ENCODE assay signal across 9 mouse cellular contexts in genomic region chr11:117627060-117627562, GRCm38 (mm10). TPM values are rescaled to one million over a fixed set of nuclear protein-coding genes. Genes with fewer than 3 reads are reported as not detected.
DNase-seq lines count a peak whose midpoint lies in the region; ATAC-seq lines count a peak whose summit lies in the region.
"Had no signal": no experiment of that assay in that cellular context is flagged by ENCODE, and none has a peak within 500 bp of the region (broad histone marks: within the 10 kb centered on the region; RNA-seq: fewer than 3 reads in every experiment).

No protein-coding gene starts in this region.

- no peaks in the 10 kb centered on the region for H3K36me3 ChIP-seq in forebrain, embryonic 10.5 days (replicated peaks)
- no peaks in the 10 kb centered on the region for H3K36me3 ChIP-seq in forebrain, embryonic 11.5 days (ENCODE audit: control insufficient read depth, insufficient read depth, low read length)
- no peaks in the 10 kb centered on the region for H3K36me3 ChIP-seq in hindbrain, embryonic 10.5 days

- H3K27ac ChIP-seq in forebrain, embryonic 10.5 days: peak overlapping the region; percentile 77; the same call in 1 of the 2 replicates
- H3K27ac ChIP-seq in forebrain, embryonic 11.5 days (ENCODE audit: low read depth, low read length): no peak overlapping the region
- peak overlapping the region; percentile 75; the same call in 1 of the 2 replicates for H3K27ac ChIP-seq in hindbrain, embryonic 10.5 days
- H3K27ac ChIP-seq: liver, embryonic 14.5 days had no signal

- no peaks in the 10 kb centered on the region for H3K9me3 ChIP-seq in forebrain, embryonic 10.5 days
- H3K9me3 ChIP-seq in forebrain, embryonic 11.5 days (ENCODE audit: control insufficient read depth, low read length): no peaks in the 10 kb centered on the region
- no peaks in the 10 kb centered on the region for H3K9me3 ChIP-seq in hindbrain, embryonic 10.5 days

- H3K4me3 ChIP-seq in forebrain, embryonic 10.5 days: no peak overlapping the region
- H3K4me3 ChIP-seq in forebrain, embryonic 11.5 days (ENCODE audit: low read depth, low read length): no peak overlapping the region
- no peak overlapping the region for H3K4me3 ChIP-seq in hindbrain, embryonic 10.5 days

- no peak for DNase-seq in forebrain, embryonic 10.5 days (ENCODE audit: extremely low spot score, low spot score)
- no peak for DNase-seq in forebrain, embryonic 11.5 days (ENCODE audit: low spot score)
- DNase-seq in hindbrain, embryonic 10.5 days (ENCODE audit: low spot score): no peak
- DNase-seq in retina, postnatal 1 day: peak; percentile 70
- no peak for DNase-seq in kidney, postnatal 36 days
- DNase-seq in urinary bladder, postnatal 36 days (ENCODE audit: low spot score in 2 of 2): no peak
- no peak for DNase-seq in lung, postnatal 10 days

- no peak for ATAC-seq in forebrain, embryonic 11.5 days (replicated peaks; ENCODE audit: low FRiP score)
- ATAC-seq in activated CD4-positive, CD25-positive, alpha-beta regulatory T cell, adult 4 months: peak; percentile 63

- WGBS in forebrain, embryonic 10.5 days: 15% methylated on average over 5 of the region's 5 CpGs
- WGBS in forebrain, embryonic 11.5 days: 11% methylated on average over 5 of the region's 5 CpGs
- WGBS in hindbrain, embryonic 10.5 days: 10% methylated on average over 5 of the region's 5 CpGs

- no peak overlapping the region for H3K9ac ChIP-seq in forebrain, embryonic 11.5 days (ENCODE audit: low read length)
- H3K9ac ChIP-seq: liver, embryonic 14.5 days had no signal

- H3K27me3 ChIP-seq in forebrain, embryonic 10.5 days (ENCODE audit: poor library complexity, severe bottlenecking): peaks cover 42% of the 10 kb centered on the region
- H3K27me3 ChIP-seq in forebrain, embryonic 11.5 days (ENCODE audit: control insufficient read depth, insufficient read depth, low read length): no peaks in the 10 kb centered on the region
- peaks cover 47% of the 10 kb centered on the region for H3K27me3 ChIP-seq in hindbrain, embryonic 10.5 days (ENCODE audit: insufficient read depth, poor library complexity, severe bottlenecking)

- H3K4me2 ChIP-seq in forebrain, embryonic 11.5 days (ENCODE audit: low read depth, low read length, severe bottlenecking): no peak overlapping the region

- H3K4me1 ChIP-seq in forebrain, embryonic 10.5 days: peaks cover 30% of the 10 kb centered on the region
- peaks cover 17% of the 10 kb centered on the region for H3K4me1 ChIP-seq in forebrain, embryonic 11.5 days (replicated peaks; ENCODE audit: control insufficient read depth, insufficient read depth, low read length)
- H3K4me1 ChIP-seq in hindbrain, embryonic 10.5 days (replicated peaks): peaks cover 24% of the 10 kb centered on the region

RNA-seq across cellular contexts. Expression of gene Tnrc6c, which starts 27.0 kb away (rescaled TPM):
- 11.3 and 12.0 TPM in 2 replicates for polyA plus RNA-seq in forebrain, embryonic 10.5 days (2016; fragmentation: Nextera tagmentation; extraction: Ambion mirVana)
- 18.5 and 18.8 TPM in 2 replicates for polyA plus RNA-seq in forebrain, embryonic 11.5 days (2014; fragmentation: Nextera tagmentation; extraction: Ambion mirVana)
- 10 to 100 TPM; 14.3 to 16.8 TPM for polyA plus RNA-seq in activated CD4-positive, CD25-positive, alpha-beta regulatory T cell, adult 4 months (2017; shearing (Covaris generic))
- 11.1 and 14.4 TPM in 2 replicates for polyA plus RNA-seq in hindbrain, embryonic 10.5 days (2016; fragmentation: Nextera tagmentation; extraction: Ambion mirVana)
